ENCODE assay signal across 8 mouse cellular contexts in the genomic region with DNA sequence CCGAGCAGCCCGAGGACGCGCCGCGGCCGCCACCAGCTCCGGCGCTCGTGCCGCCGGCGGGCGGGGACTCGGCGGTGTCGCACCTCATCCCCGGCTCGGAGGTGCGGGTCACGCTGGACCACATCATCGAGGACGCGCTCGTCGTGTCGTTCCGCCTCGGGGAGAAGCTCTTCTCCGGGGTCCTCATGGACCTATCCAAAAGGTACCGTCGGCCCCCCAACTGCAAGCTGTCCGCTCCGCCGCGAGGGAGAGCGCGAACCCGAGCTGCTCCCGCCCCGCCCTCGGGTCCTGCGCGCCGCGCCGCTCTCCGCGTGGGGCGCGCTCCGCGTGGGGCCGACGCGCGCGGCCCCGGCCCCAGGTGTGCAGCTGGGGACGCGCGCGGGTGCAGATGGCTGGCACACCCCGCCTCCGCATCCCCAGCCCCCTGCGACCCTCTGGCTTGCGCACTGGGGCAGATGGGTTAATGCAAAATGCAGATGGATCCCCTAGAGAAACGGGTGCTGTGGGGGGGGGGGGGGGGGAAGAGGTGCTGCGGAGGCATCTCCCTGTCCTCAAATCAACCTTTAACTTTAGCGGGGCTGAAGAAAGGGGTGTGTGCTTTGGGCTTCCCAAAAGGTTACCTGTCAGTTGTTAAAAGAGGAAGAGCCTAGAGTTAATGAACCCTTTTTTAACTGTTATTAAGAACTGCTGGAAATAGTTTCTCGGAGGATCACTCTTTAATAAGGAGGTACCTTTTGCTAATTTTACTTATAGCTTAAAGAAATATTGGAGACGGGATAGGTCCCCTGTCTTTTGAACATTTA. TPM values are rescaled to one million over a fixed set of nuclear protein-coding genes. Genes with fewer than 3 reads are reported as not detected.
DNase-seq lines count a peak whose midpoint lies in the region; ATAC-seq lines count a peak whose summit lies in the region.

No protein-coding gene starts in this region.

- peak overlapping the region; percentile 93 for H3K4me3 ChIP-seq in hindbrain, embryonic 13.5 days

- H3K27me3 ChIP-seq in hindbrain, embryonic 13.5 days, result no peaks in the 10 kb centered on the region

- H3K9me3 ChIP-seq in hindbrain, embryonic 13.5 days, result no peaks in the 10 kb centered on the region

- 1% methylated on average over 69 of the region's 72 CpGs for WGBS in hindbrain, embryonic 13.5 days

- DNase-seq in R1 (ENCODE audit: low read depth, low spot score), result peak; percentile 43
- peak; percentile 80 for DNase-seq in cerebellum, adult 9-11 months
- peak; percentile 37 to 40 for DNase-seq in frontal cortex, postnatal 14 days (ENCODE audit: low spot score in 2 of 2)
- DNase-seq in left cerebral cortex, adult 11 months (ENCODE audit: low spot score), result peak; percentile 36
- DNase-seq in lung, postnatal 36 days, result peak; percentile 47
- peak; percentile 55 to 59 for DNase-seq in right cerebral cortex, adult 2 months (ENCODE audit: low spot score in 2 of 2)
- peak; percentile 56 for DNase-seq in yolk sac, embryonic 10.5 days (ENCODE audit: low spot score)

- H3K4me2 ChIP-seq in hindbrain, embryonic 13.5 days, result peak overlapping the region; percentile 68

- H3K36me3 ChIP-seq in hindbrain, embryonic 13.5 days, result no peaks in the 10 kb centered on the region; the same call in 1 of the 2 replicates

- H3K4me1 ChIP-seq in hindbrain, embryonic 13.5 days (replicated peaks), result peaks cover 28% of the 10 kb centered on the region

- ATAC-seq in hindbrain, embryonic 13.5 days (ENCODE audit: low FRiP score), result peak; percentile 34

- H3K27ac ChIP-seq in hindbrain, embryonic 13.5 days, result peak overlapping the region; percentile 98

- H3K9ac ChIP-seq in hindbrain, embryonic 13.5 days, result peak overlapping the region; percentile 97

RNA-seq across cellular contexts. Expression of a gene that starts 0.8 kb away (rescaled TPM):
- polyA plus RNA-seq in hindbrain, embryonic 13.5 days (2015; fragmentation: Nextera tagmentation; extraction: Ambion mirVana), result 33.4 and 36.3 TPM in 2 replicates

Comparison
In these comparisons a context has a peak if more than half of its experiments do, and no peak if none do; other contexts are left out.
1. Peak in every context shown above with its lines: DNase-seq, ATAC-seq, H3K4me3 ChIP-seq and H3K27ac ChIP-seq.